In the genomic region with DNA sequence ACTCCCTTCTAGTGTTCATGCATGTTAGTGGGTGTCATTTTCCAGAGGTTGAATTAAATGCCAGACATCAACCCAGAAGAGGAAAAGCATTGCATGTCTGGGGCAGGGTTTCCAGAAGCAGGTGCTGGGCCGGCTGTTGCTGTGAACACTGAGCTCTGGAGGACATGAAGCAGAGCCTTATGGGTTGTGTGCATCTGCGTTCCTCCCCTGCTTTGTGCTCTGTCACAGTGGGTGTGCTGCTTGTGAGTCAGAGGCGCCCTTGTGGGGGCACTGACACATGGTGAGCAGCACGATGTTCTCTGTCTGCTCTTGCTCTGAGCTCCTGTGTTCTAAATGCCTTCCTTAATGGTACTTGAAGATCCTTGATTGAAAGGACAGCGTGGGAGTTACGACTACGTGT, we compare ENCODE assay signal across 9 mouse cellular contexts.
DNase-seq lines count a peak whose midpoint lies in the region; ATAC-seq and TF ChIP-seq lines count a peak whose summit lies in the region.
"Had no signal": no experiment of that assay in that cellular context is flagged by ENCODE, and none has a peak within 500 bp of the region (broad histone marks: within the 10 kb centered on the region; RNA-seq: fewer than 3 reads in every experiment).

No protein-coding gene starts in this region.

- H3K4me3 ChIP-seq in forebrain, embryonic 10.5 days: no peak overlapping the region
- no peak overlapping the region for H3K4me3 ChIP-seq in forebrain, embryonic 11.5 days (ENCODE audit: low read depth, low read length)
- no peak overlapping the region for H3K4me3 ChIP-seq in forebrain, embryonic 13.5 days
- no peak overlapping the region for H3K4me3 ChIP-seq in myocyte
- H3K4me3 ChIP-seq in gastrocnemius, adult 2 months: no peak overlapping the region

- intact Hi-C loops in gastrocnemius, adult 2 months (cut with DNase I): no loop called here

- TF ChIP-seq CTCF in gastrocnemius, adult 2 months (IDR thresholded peaks at IDR 0.05): no peak

- no peaks in the 10 kb centered on the region for H3K27me3 ChIP-seq in forebrain, embryonic 10.5 days (ENCODE audit: poor library complexity, severe bottlenecking)
- no peaks in the 10 kb centered on the region for H3K27me3 ChIP-seq in forebrain, embryonic 11.5 days (ENCODE audit: control insufficient read depth, insufficient read depth, low read length)
- H3K27me3 ChIP-seq in forebrain, embryonic 13.5 days: no peaks in the 10 kb centered on the region
- no peaks in the 10 kb centered on the region for H3K27me3 ChIP-seq in myocyte (ENCODE audit: control insufficient read depth, insufficient read depth, insufficient read length)

- H3K4me1 ChIP-seq in forebrain, embryonic 10.5 days: peaks cover 9% of the 10 kb centered on the region
- no peaks in the 10 kb centered on the region for H3K4me1 ChIP-seq in forebrain, embryonic 11.5 days (replicated peaks; ENCODE audit: control insufficient read depth, insufficient read depth, low read length)
- peaks cover 5% of the 10 kb centered on the region for H3K4me1 ChIP-seq in forebrain, embryonic 13.5 days

- H3K36me3 ChIP-seq in forebrain, embryonic 10.5 days (replicated peaks): no peaks in the 10 kb centered on the region
- H3K36me3 ChIP-seq in forebrain, embryonic 11.5 days (ENCODE audit: control insufficient read depth, insufficient read depth, low read length): no peaks in the 10 kb centered on the region
- H3K36me3 ChIP-seq in forebrain, embryonic 13.5 days (ENCODE audit: poor library complexity, severe bottlenecking): no peaks in the 10 kb centered on the region; the same call in 1 of the 2 replicates
- H3K36me3 ChIP-seq in myocyte (ENCODE audit: control insufficient read depth, insufficient read depth): peaks cover 4% of the 10 kb centered on the region

- no peak overlapping the region for H3ac ChIP-seq in myocyte (ENCODE audit: control insufficient read depth, insufficient read length)

- no peak overlapping the region for H3K4me2 ChIP-seq in forebrain, embryonic 11.5 days (ENCODE audit: low read depth, low read length, severe bottlenecking)
- H3K4me2 ChIP-seq in forebrain, embryonic 13.5 days: no peak overlapping the region
- no peak overlapping the region for H3K4me2 ChIP-seq in myocyte (ENCODE audit: low read depth)

- WGBS in forebrain, embryonic 10.5 days: 77% methylated on average over 7 of the region's 7 CpGs
- WGBS in forebrain, embryonic 11.5 days: 58% methylated on average over 7 of the region's 7 CpGs
- 56% methylated on average over 7 of the region's 7 CpGs for WGBS in forebrain, embryonic 13.5 days

- TF ChIP-seq POLR2A in myocyte (IDR thresholded peaks at IDR 0.05; ENCODE audit: insufficient read length, low read depth): no peak

- H3K27ac ChIP-seq in forebrain, embryonic 10.5 days: peak overlapping the region; percentile 6; the same call in 1 of the 2 replicates
- no peak overlapping the region for H3K27ac ChIP-seq in forebrain, embryonic 11.5 days (ENCODE audit: low read depth, low read length)
- no peak overlapping the region for H3K27ac ChIP-seq in forebrain, embryonic 13.5 days
- H3K27ac ChIP-seq in gastrocnemius, adult 2 months: no peak overlapping the region

- no peak for DNase-seq in forebrain, embryonic 10.5 days (ENCODE audit: extremely low spot score, low spot score)
- no peak for DNase-seq in forebrain, embryonic 11.5 days (ENCODE audit: low spot score)
- peak; percentile 76 to 80 for DNase-seq in layer of hippocampus, adult 8-10 months (ENCODE audit: low spot score in 2 of 2)
- no peak for DNase-seq in gastrocnemius, adult 2 months
- no peak for DNase-seq in kidney, adult 11 months
- DNase-seq: thymus, adult 18-20 months had no signal

- ATAC-seq in forebrain, embryonic 11.5 days (replicated peaks; ENCODE audit: low FRiP score): no peak
- ATAC-seq in forebrain, embryonic 13.5 days: peak; percentile 58; the same call in 1 of the 2 replicates
- ATAC-seq in inflammation-experienced regulatory T-cells, adult 6 months: no peak

- no peaks in the 10 kb centered on the region for H3K79me2 ChIP-seq in myocyte (ENCODE audit: control insufficient read depth, insufficient read depth)

- no peak overlapping the region for H3K9ac ChIP-seq in forebrain, embryonic 11.5 days (ENCODE audit: low read length)
- no peak overlapping the region for H3K9ac ChIP-seq in forebrain, embryonic 13.5 days

- no peaks in the 10 kb centered on the region for H3K9me3 ChIP-seq in forebrain, embryonic 10.5 days
- H3K9me3 ChIP-seq in forebrain, embryonic 11.5 days (ENCODE audit: control insufficient read depth, low read length): no peaks in the 10 kb centered on the region
- no peaks in the 10 kb centered on the region for H3K9me3 ChIP-seq in forebrain, embryonic 13.5 days (replicated peaks)

TF ChIP-seq in myocyte, 11 proteins besides CTCF, POLR2A, EP300 and RAD21:
- no peak for TF ChIP-seq TCF3 (IDR thresholded peaks at IDR 0.05; ENCODE audit: insufficient read length, low read depth)
- no peak for TF ChIP-seq CEBPB (IDR thresholded peaks at IDR 0.05; ENCODE audit: insufficient read depth, poor library complexity, severe bottlenecking)
- peak in 2 of 3 experiments; percentile 23 to 56 for TF ChIP-seq MYOG (IDR thresholded peaks at IDR 0.05; ENCODE audit: control insufficient read depth in 1 of 3, insufficient read depth in 1 of 3, insufficient read length in 2 of 3, low read depth in 2 of 3)
- no peak for TF ChIP-seq E2F4 (IDR thresholded peaks at IDR 0.05; ENCODE audit: insufficient read depth)
- TF ChIP-seq MYOD1 (IDR thresholded peaks at IDR 0.05; ENCODE audit: control insufficient read depth in 1 of 3, insufficient read length in 2 of 3, low read depth in 2 of 3): peak in 2 of 3 experiments; percentile 31 to 69
- TF ChIP-seq USF1 (IDR thresholded peaks at IDR 0.05; ENCODE audit: low read depth): no peak
- no peak for TF ChIP-seq TCF12 (IDR thresholded peaks at IDR 0.05; ENCODE audit: insufficient read depth, poor library complexity, severe bottlenecking)

Comparison
In these comparisons a context has a peak if more than half of its experiments do, and no peak if none do; other contexts are left out.
1. DNase-seq: peak in layer of hippocampus, adult 8-10 months (2 of 2); none in forebrain, embryonic 10.5 days (single experiment), forebrain, embryonic 11.5 days (single experiment), gastrocnemius, adult 2 months (single experiment) and kidney, adult 11 months (single experiment).